Mouse (Mus musculus): ENCODE data around the gene Dkkl1.
"Not testable (repeated sequence)": the region's sequence is repeated elsewhere in the genome, so short reads cannot be mapped to it uniquely, and the experiment has no call there.

Dkkl1 gene

GRCm38 (mm10) chr7:45211851-45212251 is at the start of gene Dkkl1:
Gene Dkkl1, minus strand, starts transcription at chr7:45212147.
- DNase-seq, result no peak

GRCm38 (mm10) chr7:45259281-45259680 is 47.3 kb upstream of the Dkkl1 start:
- DNase-seq, result no peak

GRCm38 (mm10) chr7:45257063-45257840 is 45.3 kb upstream of the Dkkl1 start:
- no peak for DNase-seq

GRCm38 (mm10) chr7:45255822-45256221 is 43.9 kb upstream of the Dkkl1 start:
- not testable (repeated sequence) for DNase-seq

GRCm38 (mm10) chr7:45253806-45254205 is 41.9 kb upstream of the Dkkl1 start:
- no peak for DNase-seq

GRCm38 (mm10) chr7:45247666-45248065 is 35.7 kb upstream of the Dkkl1 start:
- DNase-seq, result no peak

- no peak for DNase-seq
Observed at GRCm38 (mm10) chr7:45241389-45241749, 29.4 kb upstream of the Dkkl1 start.

- no peak for DNase-seq
Observed at GRCm38 (mm10) chr7:45240633-45241388, 28.9 kb upstream of the Dkkl1 start, which contains the start of gene Slc6a16. Gene Slc6a16, plus strand, starts transcription at chr7:45241085.

- no peak for DNase-seq
Observed at GRCm38 (mm10) chr7:45240109-45240508, 28.2 kb upstream of the Dkkl1 start.

GRCm38 (mm10) chr7:45238723-45239496 is 27.0 kb upstream of the Dkkl1 start, which contains the start of gene Cd37:
Gene Cd37, minus strand, starts transcription at chr7:45239115.
- peak; percentile 86 for DNase-seq

GRCm38 (mm10) chr7:45237747-45238699 is 26.1 kb upstream of the Dkkl1 start:
- no peak for DNase-seq

GRCm38 (mm10) chr7:45235656-45236180 is 23.8 kb upstream of the Dkkl1 start:
- DNase-seq, result no peak

- DNase-seq, result no peak
Observed at GRCm38 (mm10) chr7:45234922-45235571, 23.1 kb upstream of the Dkkl1 start.

- DNase-seq, result no peak
Observed at GRCm38 (mm10) chr7:45234333-45234841, 22.4 kb upstream of the Dkkl1 start.

GRCm38 (mm10) chr7:45233580-45234332 is 21.8 kb upstream of the Dkkl1 start:
- no peak for DNase-seq

- no peak for DNase-seq
Observed at GRCm38 (mm10) chr7:45232716-45233465, 20.9 kb upstream of the Dkkl1 start.

- DNase-seq, result no peak
Observed at GRCm38 (mm10) chr7:45231941-45232340, 20.0 kb upstream of the Dkkl1 start.

- no peak for DNase-seq
Observed at GRCm38 (mm10) chr7:45231192-45231591, 19.2 kb upstream of the Dkkl1 start.

- DNase-seq, result no peak
Observed at GRCm38 (mm10) chr7:45229459-45230203, 17.7 kb upstream of the Dkkl1 start.

Data from thymus, postnatal 4 days (tissue).